Mouse (Mus musculus) naive thymus-derived CD4-positive, alpha-beta T cell, adult 2 months (primary cell): Measurements from ENCODE around the gene Chst1.

Experiments used
- DNase-seq: peaks from one replicate; pipeline ENCODE4 v3.0.0-alpha.2; 2011; ENCODE audit warnings: low read depth

The Chst1 gene

GRCm38 (mm10) chr2:92609704-92610379 is 10.3 kb downstream of the Chst1 start:
- DNase-seq: no peak

- DNase-seq: no peak
Measured at GRCm38 (mm10) chr2:92613645-92614044, 14.1 kb downstream of the Chst1 start.

DNA sequence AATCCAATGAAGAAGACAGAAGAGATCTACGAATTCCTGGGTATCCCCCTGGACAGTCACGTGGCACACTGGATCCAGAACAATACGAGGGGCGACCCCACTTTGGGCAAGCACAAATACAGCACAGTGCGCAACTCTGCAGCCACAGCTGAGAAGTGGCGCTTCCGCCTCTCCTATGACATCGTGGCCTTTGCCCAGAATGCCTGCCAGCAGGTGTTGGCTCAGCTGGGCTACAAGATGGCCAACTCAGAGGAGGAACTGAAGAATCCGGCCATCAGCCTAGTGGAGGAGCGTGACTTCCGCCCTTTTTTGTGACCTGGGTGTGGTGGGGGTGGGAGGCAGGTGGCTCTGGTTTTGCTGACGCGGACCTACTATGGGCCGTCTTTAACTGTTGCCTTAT is 14.6 kb downstream of the Chst1 start:
- no peak for DNase-seq

DNA sequence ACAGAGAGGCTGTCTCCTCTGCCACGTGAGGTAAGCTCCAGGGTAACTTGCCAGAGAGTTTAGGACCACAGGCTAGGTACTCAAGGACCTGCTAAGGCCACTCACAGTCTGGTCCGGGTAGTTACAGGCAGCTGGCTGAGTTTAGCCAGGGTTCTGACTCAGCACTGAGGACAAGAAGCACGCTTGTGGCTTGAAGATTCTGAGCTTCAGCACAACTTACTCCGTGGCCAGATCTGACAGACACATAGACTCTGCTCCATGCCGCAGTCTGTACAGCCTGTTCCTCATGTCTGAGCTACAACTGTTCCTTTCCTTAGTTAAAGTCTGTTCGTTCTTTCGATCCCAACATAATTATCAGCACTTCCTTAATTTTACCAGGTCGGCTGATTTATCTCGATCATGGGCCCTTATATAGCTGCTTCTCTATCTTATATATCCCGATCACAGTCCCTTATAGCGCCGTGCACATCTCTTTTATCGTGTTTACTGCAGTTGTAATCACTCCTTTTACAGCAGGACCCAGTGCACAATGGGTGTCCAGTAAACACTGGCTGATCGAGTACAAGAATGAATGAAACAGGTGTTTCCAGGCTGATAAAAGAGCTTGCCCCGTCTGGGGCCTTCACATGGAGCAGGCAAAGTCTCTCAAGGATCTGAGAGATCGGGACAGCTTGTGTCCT is 17.7 kb downstream of the Chst1 start:
- DNase-seq: no peak

DNA sequence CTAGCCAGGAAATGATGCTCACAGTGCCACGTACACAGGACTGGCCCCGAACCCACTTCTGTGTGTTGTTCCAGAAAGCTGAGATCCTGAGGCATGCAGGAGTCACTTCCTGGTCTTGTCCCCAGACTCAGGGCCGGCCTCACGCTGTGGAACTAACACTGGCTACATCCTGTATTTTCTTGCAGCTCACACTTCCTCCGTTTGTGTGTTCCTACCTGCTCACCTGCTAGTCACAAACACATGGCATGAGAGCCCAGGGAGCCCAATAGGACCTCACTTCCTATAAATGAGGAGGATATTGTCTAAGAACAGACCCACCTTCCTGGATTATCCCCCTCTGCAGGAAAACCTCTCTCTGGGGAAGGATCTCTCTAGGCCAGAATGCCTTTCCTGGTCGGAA is 18.5 kb downstream of the Chst1 start:
- DNase-seq: no peak

- DNase-seq: no peak
Measured at GRCm38 (mm10) chr2:92627633-92628032, 28.1 kb downstream of the Chst1 start.

DNA sequence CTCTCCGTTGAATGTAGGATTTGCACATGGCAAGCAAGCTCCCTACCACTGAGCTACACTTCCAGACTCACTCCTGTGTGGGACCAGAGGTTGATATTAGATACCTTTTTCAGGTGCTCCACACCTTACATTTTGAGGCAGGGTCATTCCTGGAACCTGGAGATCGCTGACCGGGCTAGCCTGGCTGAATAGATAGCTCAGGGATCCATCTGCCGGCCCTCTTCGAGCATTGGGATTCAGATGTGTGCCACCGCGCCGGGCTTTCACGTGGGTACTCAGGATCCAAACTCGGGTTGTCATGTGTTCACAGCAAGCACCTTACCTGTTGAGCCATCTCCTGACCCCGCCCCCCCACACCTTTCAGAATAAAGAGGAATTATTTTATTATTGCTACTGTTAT is 31.3 kb downstream of the Chst1 start:
- DNase-seq: no peak

- no peak for DNase-seq
Measured at GRCm38 (mm10) chr2:92632027-92632426, 32.5 kb downstream of the Chst1 start.

- no peak for DNase-seq
Measured at GRCm38 (mm10) chr2:92640555-92640954, 41.0 kb downstream of the Chst1 start.

- DNase-seq: no peak
Measured at GRCm38 (mm10) chr2:92645282-92646037, 46.0 kb downstream of the Chst1 start.

- DNase-seq: no peak
Measured at GRCm38 (mm10) chr2:92649154-92649801, 49.8 kb downstream of the Chst1 start.

GRCm38 (mm10) chr2:92650428-92650827 is 50.9 kb downstream of the Chst1 start:
- DNase-seq: no peak

- DNase-seq: no peak
Measured at GRCm38 (mm10) chr2:92651294-92651816, 51.8 kb downstream of the Chst1 start.

- DNase-seq: no peak
Measured at GRCm38 (mm10) chr2:92657189-92657588, 57.7 kb downstream of the Chst1 start.

- no peak for DNase-seq
Measured at GRCm38 (mm10) chr2:92658293-92659150, 59.0 kb downstream of the Chst1 start.

DNA sequence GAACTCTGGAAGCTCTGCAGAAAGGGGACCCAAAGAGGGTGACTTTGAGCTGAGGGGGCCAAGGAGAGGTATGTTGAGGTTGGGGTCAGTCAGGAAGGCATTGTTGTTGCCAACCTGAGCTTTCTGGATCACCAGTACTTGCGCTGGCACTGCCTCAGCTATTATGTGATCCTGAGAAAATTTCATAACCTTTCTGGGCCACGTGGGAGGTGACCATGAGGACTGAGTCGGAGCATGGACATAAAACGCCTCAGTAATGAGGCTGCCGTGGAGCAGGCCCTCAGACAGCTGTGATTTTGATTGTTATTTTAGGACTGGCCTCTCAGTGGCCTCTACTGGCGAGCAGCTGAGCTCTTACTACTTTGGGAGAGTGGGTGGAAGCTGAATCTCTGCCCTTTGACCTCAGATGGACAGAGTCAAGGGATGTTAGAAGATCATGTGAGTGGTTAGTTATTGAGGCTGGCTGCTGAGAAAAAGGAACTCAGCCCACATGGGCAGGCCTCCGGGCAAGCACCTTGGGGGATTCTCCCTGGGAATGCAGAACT is 60.1 kb downstream of the Chst1 start:
- no peak for DNase-seq

DNA sequence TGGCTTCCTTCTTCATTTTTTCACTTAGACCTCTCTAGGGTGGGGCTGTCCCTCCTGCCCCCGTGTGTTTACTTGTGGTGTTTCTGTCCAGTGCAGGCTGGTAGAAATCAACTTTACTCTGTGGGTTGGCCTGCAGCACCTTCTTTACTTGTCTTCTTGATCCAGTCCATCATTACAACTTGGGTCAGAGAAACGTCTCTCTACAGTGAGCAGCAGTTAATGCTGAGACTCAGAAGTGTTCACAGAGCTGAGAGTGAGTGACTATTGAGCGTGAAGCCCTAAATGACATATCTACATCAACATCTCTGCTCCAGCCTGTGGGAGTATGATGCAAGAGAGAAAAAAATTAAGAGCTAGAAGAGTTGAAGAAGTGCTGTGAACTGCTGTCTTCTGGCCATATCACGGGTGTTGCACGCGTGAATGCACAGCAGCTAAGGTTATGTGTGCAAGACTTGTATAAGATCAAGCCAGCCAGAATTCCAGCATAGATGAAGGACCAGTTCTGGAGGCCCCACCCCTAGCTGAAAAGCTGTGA is 63.1 kb downstream of the Chst1 start:
- DNase-seq: no peak
